Mouse (Mus musculus) urinary bladder, postnatal 4 days (tissue): ENCODE measurements around the gene BC005561.
"Not testable (repeated sequence)": the region's sequence is repeated elsewhere in the genome, so short reads cannot be mapped to it uniquely, and the experiment has no call there.

ENCODE experiments used
- DNase-seq, 2 experiments: peaks; one replicate each; pipeline ENCODE4 v3.0.0; 2021 to 2022; ENCODE audit warnings: low spot score in 2 of 2

Gene BC005561

DNA sequence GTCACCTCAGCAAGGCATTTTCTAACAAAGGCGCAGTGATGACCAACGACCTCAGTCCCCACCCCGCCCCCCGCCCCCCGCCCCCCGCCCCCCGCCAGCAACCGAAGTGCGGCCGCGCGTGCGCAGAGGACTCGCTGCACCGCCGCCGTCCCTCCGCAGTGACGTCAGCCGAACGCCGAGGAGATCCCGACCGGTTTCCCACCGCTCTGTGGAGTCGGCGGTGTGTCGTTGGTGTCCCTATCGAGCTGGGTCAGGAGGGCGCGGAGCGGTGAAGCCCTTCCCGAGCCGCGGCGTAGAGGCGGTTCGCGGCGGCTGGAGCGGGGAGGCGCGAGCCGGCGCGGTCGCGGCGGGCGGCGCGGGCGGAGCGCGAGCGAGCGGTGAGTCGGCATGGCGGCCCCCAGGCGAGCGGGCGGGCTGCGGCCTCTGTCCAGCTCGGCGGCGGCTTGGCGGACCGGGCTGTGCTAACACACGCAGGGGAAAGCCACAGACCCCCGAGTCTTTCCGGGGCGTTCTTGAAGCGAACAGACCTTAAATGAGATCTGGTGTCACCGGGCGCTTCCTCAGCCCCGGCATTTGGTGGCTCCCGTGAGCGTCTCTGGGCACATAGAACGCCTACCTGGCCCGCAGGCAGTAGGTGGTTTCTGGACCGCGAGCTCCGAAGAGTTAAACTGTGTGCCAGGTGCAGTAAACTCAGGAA is at the start of gene BC005561:
Gene BC005561 (plus strand): TSS at position 158 of the 697 bp plus-strand sequence.
- DNase-seq, result peak; percentile 77 to 83

DNA sequence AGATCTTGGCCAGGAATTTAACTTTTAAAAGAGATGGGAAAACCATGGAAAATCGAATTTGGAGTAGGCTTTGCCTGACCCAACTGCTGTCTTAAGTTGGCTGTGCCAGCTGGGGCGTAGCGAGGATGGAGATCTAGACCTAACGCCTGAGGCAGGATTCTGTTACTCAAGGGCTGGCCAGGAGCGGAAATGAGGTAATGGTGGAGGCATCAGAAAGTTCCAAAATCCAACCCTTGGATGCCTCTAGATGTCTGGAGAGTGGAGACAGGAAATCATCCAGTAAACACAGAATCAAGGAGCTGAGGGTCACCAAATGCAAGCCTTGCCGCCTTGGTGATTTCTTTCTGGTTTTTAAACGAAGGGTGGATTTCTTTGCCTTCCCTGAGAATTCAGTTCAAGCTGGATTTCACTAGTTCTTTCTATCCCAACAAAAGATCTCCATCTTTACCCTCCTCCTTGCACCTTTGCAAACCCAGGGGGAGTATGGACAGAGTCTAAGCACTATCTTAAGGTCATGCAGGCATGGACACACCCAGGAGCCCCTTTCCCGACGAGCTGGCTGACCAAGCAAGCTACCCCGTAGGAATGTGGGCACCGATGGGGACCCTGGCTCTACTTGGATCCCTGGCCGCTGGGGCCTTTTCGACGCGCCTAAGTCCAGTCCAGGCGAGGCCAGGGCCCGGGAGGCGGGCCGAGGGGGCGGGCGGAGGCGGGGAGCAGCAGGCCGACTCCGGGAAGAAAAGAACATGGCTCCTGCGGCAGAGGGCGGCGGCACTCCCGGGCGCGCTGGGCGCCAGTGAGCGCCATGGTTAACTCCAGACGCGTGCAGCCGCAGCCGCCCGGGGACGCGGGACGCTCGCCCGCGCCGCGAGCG is 49.1 kb upstream of the BC005561 start, which contains the start of gene Pkd2:
Gene Pkd2 (plus strand): TSS at position 619 of the 874 bp plus-strand sequence.
- DNase-seq, result peak; percentile 76 to 82

GRCm38 (mm10) chr5:104459706-104460455 is 48.3 kb upstream of the BC005561 start:
- peak in 1 of 2 experiments; percentile 45 for DNase-seq

DNA sequence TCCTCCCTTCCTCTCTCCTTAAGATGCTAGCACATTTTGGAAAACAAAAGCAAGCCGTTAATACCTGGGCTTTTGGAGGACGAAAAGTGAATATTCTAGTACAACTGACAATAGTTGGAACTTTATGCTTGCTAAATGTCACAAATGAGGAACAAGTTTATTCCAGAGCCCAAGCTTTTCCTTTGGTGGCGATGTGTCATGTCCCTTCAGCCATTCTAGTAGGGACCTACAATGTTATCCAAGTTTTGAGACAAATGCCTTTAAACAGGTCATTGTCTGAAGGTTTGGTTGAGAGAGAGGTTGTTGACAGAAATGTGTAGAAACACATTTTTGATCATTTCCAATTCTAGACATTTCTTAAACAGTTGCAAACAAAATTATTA is 47.7 kb upstream of the BC005561 start:
- no peak for DNase-seq

GRCm38 (mm10) chr5:104460856-104461255 is 47.3 kb upstream of the BC005561 start:
- no peak for DNase-seq

DNA sequence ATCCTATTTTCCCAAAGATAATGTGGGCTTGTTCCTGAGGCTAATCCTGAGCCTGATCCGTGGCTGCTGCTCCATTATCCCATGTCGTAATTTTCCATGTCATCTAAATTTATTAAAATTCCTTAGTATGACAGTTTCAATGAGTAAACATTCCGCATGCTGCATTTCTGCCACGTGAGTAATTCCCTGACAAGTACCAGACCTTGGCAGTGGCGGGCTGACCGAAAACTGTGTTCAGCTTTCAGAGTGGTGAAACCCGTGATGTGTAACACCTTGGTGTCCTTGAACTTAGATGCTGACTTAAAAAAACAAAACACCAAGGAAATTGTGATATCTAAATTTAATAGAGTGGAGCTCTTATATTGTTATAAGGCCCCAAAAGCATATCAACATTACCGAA is 42.9 kb upstream of the BC005561 start:
- no peak for DNase-seq

DNA sequence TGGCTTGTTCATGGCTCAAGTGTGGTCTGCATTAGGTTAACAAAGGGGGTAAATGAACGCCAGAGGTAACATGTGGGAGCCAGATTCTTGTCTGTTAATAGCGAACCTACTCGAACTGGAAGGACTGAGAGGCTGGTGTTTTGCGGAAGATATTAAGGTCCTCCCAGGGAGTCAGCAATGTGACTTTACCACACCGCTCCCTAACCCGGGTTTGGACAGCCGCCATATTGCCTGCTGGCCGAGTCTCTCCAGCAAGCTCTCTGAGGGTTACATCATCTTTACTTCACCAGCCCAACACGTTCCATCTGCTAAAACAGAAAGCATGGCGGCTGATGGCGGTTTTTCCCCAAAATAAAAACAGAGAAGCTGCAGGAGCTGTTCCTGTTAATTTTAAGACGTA is 42.4 kb upstream of the BC005561 start:
- DNase-seq, result peak; percentile 41 to 75

GRCm38 (mm10) chr5:104466816-104467215 is 41.3 kb upstream of the BC005561 start:
- DNase-seq, result no peak

DNA sequence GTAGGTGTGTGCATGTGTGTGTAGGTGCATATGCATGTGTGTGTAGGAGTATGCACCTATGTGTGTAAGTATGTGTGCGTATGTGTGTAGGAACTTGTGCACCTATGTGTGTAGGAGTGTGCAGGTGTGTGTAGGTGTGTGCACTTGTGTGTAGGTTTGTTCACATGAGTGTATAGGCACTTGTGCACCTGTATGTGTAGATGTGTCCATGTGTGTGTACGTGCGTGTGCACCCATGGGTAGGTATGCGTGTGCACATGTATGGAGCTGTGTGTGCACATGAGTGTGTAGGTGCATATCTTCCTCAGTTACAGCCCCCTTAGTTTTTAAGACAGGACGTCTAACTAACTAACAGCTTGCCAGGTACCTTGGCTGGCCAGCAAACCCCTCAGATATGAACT is 39.6 kb upstream of the BC005561 start:
- no peak for DNase-seq

- no peak for DNase-seq
These were observed 37.2 kb upstream of the BC005561 start for GRCm38 (mm10) chr5:104470981-104471391.

DNA sequence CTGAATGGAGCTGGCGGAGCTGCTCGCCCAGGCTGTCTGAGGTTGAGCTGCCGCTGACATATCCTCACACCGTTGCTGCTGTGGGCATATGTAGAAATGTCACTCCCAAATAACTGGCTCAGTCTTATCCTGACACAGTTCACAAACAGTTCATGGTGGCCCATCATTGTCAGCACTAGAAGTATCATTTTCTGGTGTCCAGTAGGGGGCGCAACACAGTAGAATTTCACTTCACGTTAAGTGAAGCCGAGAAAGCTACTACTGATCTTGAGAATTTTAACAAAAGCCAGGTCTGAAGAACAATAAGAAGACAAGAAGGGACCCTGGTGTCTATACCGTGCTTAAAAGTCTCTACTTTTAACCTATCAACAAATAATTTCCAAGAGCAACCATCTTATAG is 35.8 kb upstream of the BC005561 start:
- DNase-seq, result no peak

DNA sequence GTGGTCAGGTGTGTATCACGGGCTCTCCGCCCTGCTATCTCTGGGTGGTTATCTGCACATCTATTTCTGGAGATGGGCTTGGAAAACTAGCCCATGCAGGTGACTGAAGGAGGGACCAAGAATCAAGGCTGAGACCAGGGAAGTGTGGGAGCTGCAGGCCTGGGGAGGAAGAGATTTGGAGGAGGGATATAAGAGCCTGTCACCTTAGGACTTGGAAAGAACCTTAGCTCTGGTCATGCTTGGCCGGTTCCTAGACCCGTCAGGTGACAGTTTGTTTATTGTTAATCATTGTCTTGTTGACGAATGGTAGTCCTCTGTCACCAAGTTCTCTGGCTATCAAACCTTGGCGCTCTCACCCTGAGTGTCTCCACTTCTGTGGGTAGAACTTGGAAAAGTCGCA is 27.8 kb upstream of the BC005561 start:
- DNase-seq, result no peak

- no peak for DNase-seq
These were observed 25.3 kb upstream of the BC005561 start for GRCm38 (mm10) chr5:104482856-104483255.

GRCm38 (mm10) chr5:104491561-104491960 is 16.6 kb upstream of the BC005561 start:
- no peak for DNase-seq

DNA sequence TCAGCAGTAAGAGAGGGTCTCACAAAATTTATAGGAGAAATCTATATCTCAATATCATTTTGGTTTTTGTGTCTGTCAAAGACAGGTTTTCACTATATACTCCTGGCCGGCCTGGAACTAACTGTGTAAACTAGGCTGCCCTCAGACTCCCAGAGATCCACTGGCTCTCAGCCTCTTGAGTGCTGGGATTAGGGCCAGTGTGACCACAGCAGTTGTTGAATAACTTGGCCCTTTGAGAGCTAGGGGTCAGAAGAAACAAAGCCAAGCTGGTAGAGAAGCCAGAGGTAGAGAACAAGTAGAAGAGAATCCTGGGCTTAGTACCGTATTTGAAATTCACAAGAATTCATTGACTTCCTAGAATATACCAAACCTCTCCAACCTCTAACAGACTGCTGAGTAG is 3.3 kb upstream of the BC005561 start:
- DNase-seq, result no peak

- no peak for DNase-seq
These were observed 340 bp upstream of the BC005561 start for GRCm38 (mm10) chr5:104507829-104508194.

DNA sequence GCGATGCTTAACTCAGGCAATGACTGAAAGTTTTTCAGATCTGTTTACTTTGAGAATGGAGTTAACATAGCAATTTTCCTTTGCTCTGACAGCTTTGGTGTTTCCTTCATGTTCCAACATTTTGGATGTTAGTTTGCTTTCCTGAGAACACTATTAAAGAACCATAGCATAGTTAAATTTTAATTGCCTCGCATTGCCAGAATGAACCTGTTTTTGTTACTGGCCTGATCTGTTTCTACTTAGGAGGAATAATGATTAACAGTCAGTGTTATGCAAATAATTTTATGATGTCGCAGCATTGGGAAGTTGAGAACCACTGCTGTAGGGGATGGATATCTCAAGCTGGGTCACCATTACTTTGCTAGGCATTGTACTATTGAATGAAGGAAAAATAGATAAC is 3.1 kb downstream of the BC005561 start:
- no peak for DNase-seq

DNA sequence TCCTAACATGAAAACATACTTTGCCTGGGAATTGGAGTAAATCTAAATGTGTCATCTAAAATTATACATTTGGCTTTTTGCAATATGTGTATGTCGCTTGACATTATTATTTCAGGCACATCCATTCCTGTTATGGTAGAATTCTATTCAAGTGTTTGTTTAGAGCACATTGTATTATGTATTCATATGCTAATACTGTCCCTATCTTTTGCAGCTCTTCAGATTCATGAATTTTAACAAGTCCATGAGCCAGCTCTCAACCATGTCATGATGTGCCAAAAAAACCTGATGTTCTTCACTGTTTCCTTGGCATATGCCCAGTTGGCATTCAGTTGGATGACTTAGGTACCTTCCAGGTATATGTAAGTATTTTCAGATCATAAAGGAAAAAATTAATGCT is 30.5 kb downstream of the BC005561 start:
- no peak for DNase-seq

DNA sequence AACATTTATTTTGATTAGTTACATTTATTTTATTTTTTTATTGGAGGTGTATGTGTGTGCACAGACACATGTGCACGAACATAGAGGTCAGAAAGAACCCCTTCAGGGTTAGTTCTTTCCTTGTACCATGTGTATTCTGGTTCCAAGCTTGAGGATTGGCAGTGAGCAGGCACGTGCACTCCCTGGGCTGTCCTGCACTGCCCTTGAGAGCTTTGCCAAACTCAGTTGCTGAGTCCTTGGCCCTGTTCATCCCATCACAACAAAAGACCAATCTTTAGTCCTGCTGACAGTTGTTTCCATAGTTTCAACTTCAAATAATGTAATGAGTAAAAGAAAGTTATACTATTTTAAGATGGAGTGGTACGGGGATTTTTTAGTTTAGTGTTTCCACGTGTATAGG is 31.2 kb downstream of the BC005561 start:
- DNase-seq, result no peak

DNA sequence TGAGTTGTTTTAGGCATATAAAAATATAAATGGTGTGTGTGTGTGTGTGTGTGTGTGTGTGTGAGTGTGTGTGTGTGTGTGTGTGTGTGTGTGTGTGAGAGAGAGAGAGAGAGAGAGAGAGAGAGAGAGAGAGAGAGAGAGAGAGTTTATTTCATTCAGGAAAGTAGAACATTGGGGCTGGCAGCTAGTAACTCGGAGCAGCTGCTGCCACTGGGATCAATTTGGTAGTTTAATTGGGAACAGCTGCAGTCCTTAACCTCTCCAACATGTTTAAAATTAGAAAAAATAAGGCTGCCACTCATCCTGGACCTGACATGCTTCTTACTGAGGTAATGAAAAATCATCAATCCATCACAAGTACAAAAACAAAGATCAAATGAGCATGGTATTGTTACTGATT is 59.9 kb downstream of the BC005561 start:
- DNase-seq, result not testable (repeated sequence)

- peak; percentile 20 to 63 for DNase-seq
These were observed 62.6 kb downstream of the BC005561 start for GRCm38 (mm10) chr5:104570766-104571165.

DNA sequence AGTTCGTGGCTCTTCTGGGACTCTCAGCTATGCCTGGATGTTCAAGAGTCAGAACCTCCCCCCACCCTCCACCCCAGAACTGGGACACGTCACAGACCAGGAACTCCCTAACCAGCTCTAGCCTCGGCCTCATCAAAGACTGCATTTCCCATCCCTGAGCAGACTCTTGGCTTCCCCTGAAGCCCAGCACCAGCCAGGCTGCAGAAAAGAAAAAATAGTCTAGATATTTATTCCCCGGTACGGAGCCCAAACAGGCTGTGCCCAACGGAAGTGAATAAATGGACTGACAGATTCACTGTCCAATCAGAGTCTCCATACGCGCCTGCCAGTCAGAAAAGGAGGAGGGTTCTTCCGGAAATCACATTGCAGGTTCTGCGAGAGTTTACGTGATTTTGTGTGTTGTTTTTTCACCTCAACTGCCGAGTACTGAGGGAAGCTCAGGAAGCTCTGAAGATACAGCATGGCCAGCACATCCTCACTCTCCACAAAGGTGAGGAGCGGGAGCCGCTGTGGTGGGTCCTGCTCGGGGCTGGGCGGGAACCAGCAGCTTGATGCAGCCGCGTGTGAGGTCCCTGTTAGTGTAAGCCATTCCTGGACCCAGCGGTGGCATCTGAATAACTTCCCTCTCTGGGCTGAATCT is 63.2 kb downstream of the BC005561 start:
- peak; percentile 76 to 80 for DNase-seq
